Mouse (Mus musculus) testis, adult 2 months (tissue): ENCODE results near the gene Ifitm5.

Experiments
- CTCF ChIP-seq: fragments of 200-500 bp; IDR thresholded peaks from 2 replicates; pipeline ENCODE4 v1.5.1; 2012; ENCODE audit warnings: low read depth, mild to moderate bottlenecking, inconsistent platforms, low read length, moderate library complexity; ENCODE audit not compliant: control insufficient read depth, insufficient read depth, insufficient replicate concordance
- POLR2A ChIP-seq: fragments of 200-500 bp; IDR thresholded peaks from 2 replicates; pipeline ENCODE4 v1.6.1; 2012; ENCODE audit warnings: low read depth, mild to moderate bottlenecking, inconsistent platforms, low read length, moderate library complexity; ENCODE audit not compliant: control insufficient read depth

- TF ChIP-seq CTCF (no peak), POLR2A (no peak)
These were observed 41.9 kb downstream of the Ifitm5 start for GRCm38 (mm10) chr7:140908181-140908580.
